Mouse (Mus musculus) MEL (cell line): ENCODE measurements around the gene Top2a. TPM values are rescaled to one million over a fixed set of nuclear protein-coding genes. Genes with fewer than 3 reads are reported as not detected.

Experiments used
- DNase-seq: peaks from one replicate; pipeline ENCODE4 v3.0.0; 2011; ENCODE audit warnings: low read depth, low spot score
- H3K27ac ChIP-seq: 2 replicates; pipeline ENCODE4 v1.5.1; 2012; ENCODE audit warnings: low read depth, mild to moderate bottlenecking, control low read depth, low read length, moderate library complexity; ENCODE audit not compliant: control insufficient read depth
- H3K27me3 ChIP-seq, 2 experiments: fragments of 150-350 bp in 1 of 2; sonication (generic) in 1 of 2; 2 replicates each; pipeline ENCODE4 v1.6.1; 2012; ENCODE audit warnings: low read length in 2 of 2, mild to moderate bottlenecking in 2 of 2, improper control_type of control experiment in 1 of 2, moderate library complexity in 1 of 2; ENCODE audit not compliant: insufficient read depth in 2 of 2, control insufficient read depth in 1 of 2
- H3K36me3 ChIP-seq, 2 experiments: 2 replicates each; pipeline ENCODE4 v1.6.1; 2012 to 2014; ENCODE audit warnings: low read length in 2 of 2, improper control_type of control experiment in 1 of 2, inconsistent platforms in 1 of 2, mild to moderate bottlenecking in 1 of 2; ENCODE audit not compliant: insufficient read depth in 2 of 2, control insufficient read depth in 1 of 2
- H3K4me1 ChIP-seq, 2 experiments: fragments of 150-350 bp in 1 of 2; sonication (generic) in 1 of 2; 2 replicates each; pipeline ENCODE4 v1.6.1; 2012; ENCODE audit warnings: low read length in 2 of 2, improper control_type of control experiment in 1 of 2, mild to moderate bottlenecking in 1 of 2; ENCODE audit not compliant: insufficient read depth in 2 of 2, control insufficient read depth in 1 of 2
- H3K4me3 ChIP-seq, 2 experiments: fragments of 150-350 bp in 1 of 2; sonication (generic) in 1 of 2; 2 replicates each; pipeline ENCODE4 v1.5.1; 2012; ENCODE audit warnings: low read depth in 2 of 2, low read length in 2 of 2, mild to moderate bottlenecking in 2 of 2, moderate library complexity in 2 of 2, control low read depth in 1 of 2, improper control_type of control experiment in 1 of 2; ENCODE audit not compliant: control insufficient read depth in 1 of 2, insufficient read depth in 1 of 2
- H3K79me2 ChIP-seq: 2 replicates; pipeline ENCODE4 v1.6.1; 2012; ENCODE audit warnings: mild to moderate bottlenecking, low read length, moderate library complexity; ENCODE audit not compliant: control insufficient read depth, poor library complexity, insufficient read depth
- H3K9ac ChIP-seq: 2 replicates; pipeline ENCODE4 v1.6.1; 2012; ENCODE audit warnings: low read depth, mild to moderate bottlenecking, control low read depth, low read length, moderate library complexity; ENCODE audit not compliant: control insufficient read depth, poor library complexity, severe bottlenecking
- H3K9me3 ChIP-seq: fragments of 150-350 bp; sonication (generic); replicated peaks from 2 replicates; pipeline ENCODE4 v1.6.1; 2012; ENCODE audit warnings: mild to moderate bottlenecking, low read length, improper control_type of control experiment, moderate library complexity; ENCODE audit not compliant: insufficient read depth
- BHLHE40 ChIP-seq: IDR thresholded peaks from 2 replicates; pipeline ENCODE4 v1.6.1; 2012; ENCODE audit warnings: low read depth, mild to moderate bottlenecking, inconsistent platforms, low read length, improper control_type of control experiment, borderline replicate concordance
- E2F4 ChIP-seq: IDR thresholded peaks from 2 replicates; pipeline ENCODE4 v1.6.1; 2011; ENCODE audit warnings: low read depth, low read length, improper control_type of control experiment, borderline replicate concordance
- EP300 ChIP-seq, 2 experiments: IDR thresholded peaks; 2 replicates each; pipeline ENCODE4 v1.6.1; 2011; ENCODE audit warnings: improper control_type of control experiment in 2 of 2, low read length in 2 of 2, low read depth in 1 of 2, mild to moderate bottlenecking in 1 of 2
- ETS1 ChIP-seq: IDR thresholded peaks from 2 replicates; pipeline ENCODE4 v1.6.1; 2012; ENCODE audit warnings: low read depth, mild to moderate bottlenecking, inconsistent platforms, low read length, improper control_type of control experiment, moderate library complexity
- GABPA ChIP-seq: IDR thresholded peaks from 2 replicates; pipeline ENCODE4 v1.6.1; 2012; ENCODE audit warnings: low read depth, mild to moderate bottlenecking, inconsistent platforms, low read length, improper control_type of control experiment, moderate library complexity
- GATA1 ChIP-seq: IDR thresholded peaks from 2 replicates; pipeline ENCODE4 v1.6.1; 2011; ENCODE audit warnings: low read depth, low read length, improper control_type of control experiment
- HCFC1 ChIP-seq: IDR thresholded peaks from 2 replicates; pipeline ENCODE4 v1.6.1; 2012; ENCODE audit warnings: low read depth, mild to moderate bottlenecking, inconsistent platforms, low read length, improper control_type of control experiment, moderate library complexity
- JUND ChIP-seq: IDR thresholded peaks from 2 replicates; pipeline ENCODE4 v1.6.1; 2011; ENCODE audit warnings: low read depth, mild to moderate bottlenecking, improper control_type of control experiment, low read length
- MAZ ChIP-seq: IDR thresholded peaks from 2 replicates; pipeline ENCODE4 v1.6.1; 2012; ENCODE audit warnings: low read depth, mild to moderate bottlenecking, inconsistent platforms, low read length, improper control_type of control experiment
- MEF2A ChIP-seq: IDR thresholded peaks from 2 replicates; pipeline ENCODE4 v1.6.1; 2014; ENCODE audit warnings: low read depth, mild to moderate bottlenecking, inconsistent platforms, low read length, improper control_type of control experiment; ENCODE audit not compliant: poor library complexity, insufficient replicate concordance, severe bottlenecking; ENCODE audit errors: extremely low read depth
- MXI1 ChIP-seq: IDR thresholded peaks from 2 replicates; pipeline ENCODE4 v1.6.1; 2011; ENCODE audit warnings: mild to moderate bottlenecking, low read depth, low read length, improper control_type of control experiment
- MYB ChIP-seq: IDR thresholded peaks from 2 replicates; pipeline ENCODE4 v1.6.1; 2011; ENCODE audit warnings: mild to moderate bottlenecking, low read depth, low read length, improper control_type of control experiment
- MYC ChIP-seq: IDR thresholded peaks from 2 replicates; pipeline ENCODE4 v1.6.1; 2011; ENCODE audit warnings: low read depth, mild to moderate bottlenecking, low read length, improper control_type of control experiment, moderate library complexity
- NRF1 ChIP-seq: IDR thresholded peaks from 2 replicates; pipeline ENCODE4 v1.6.1; 2014; ENCODE audit warnings: low read depth, mild to moderate bottlenecking, inconsistent platforms, low read length, improper control_type of control experiment, moderate library complexity; ENCODE audit not compliant: poor library complexity, insufficient read depth, severe bottlenecking
- POLR2A ChIP-seq, 2 experiments: IDR thresholded peaks; 2 replicates each; pipeline ENCODE4 v1.6.1; 2011 to 2012; ENCODE audit warnings: low read length in 2 of 2, mild to moderate bottlenecking in 2 of 2, control low read depth in 1 of 2, improper control_type of control experiment in 1 of 2, low read depth in 1 of 2, moderate library complexity in 1 of 2; ENCODE audit not compliant: control insufficient read depth in 1 of 2, insufficient read depth in 1 of 2, poor library complexity in 1 of 2
- POLR2AphosphoS5 ChIP-seq: IDR thresholded peaks from 2 replicates; pipeline ENCODE4 v1.6.1; 2012; ENCODE audit warnings: low read depth, borderline replicate concordance, mild to moderate bottlenecking, inconsistent platforms, low read length, moderate library complexity, mixed read lengths
- RAD21 ChIP-seq: IDR thresholded peaks from 2 replicates; pipeline ENCODE4 v1.6.1; 2011; ENCODE audit warnings: mild to moderate bottlenecking, low read depth, low read length, improper control_type of control experiment
- RCOR1 ChIP-seq: IDR thresholded peaks from 2 replicates; pipeline ENCODE4 v1.6.1; 2012; ENCODE audit warnings: low read depth, mild to moderate bottlenecking, inconsistent platforms, low read length, improper control_type of control experiment
- SIN3A ChIP-seq: IDR thresholded peaks from 2 replicates; pipeline ENCODE4 v1.6.1; 2012; ENCODE audit warnings: low read length, improper control_type of control experiment, inconsistent platforms
- SMC3 ChIP-seq: IDR thresholded peaks from 2 replicates; pipeline ENCODE4 v1.6.1; 2011; ENCODE audit warnings: low read depth, low read length, improper control_type of control experiment
- TAL1 ChIP-seq: IDR thresholded peaks from 2 replicates; pipeline ENCODE4 v1.6.1; 2012; ENCODE audit warnings: mild to moderate bottlenecking, inconsistent platforms, low read length, moderate library complexity, mixed read lengths
- USF1 ChIP-seq: IDR thresholded peaks from 2 replicates; pipeline ENCODE4 v1.6.1; 2014; ENCODE audit warnings: low read depth, mild to moderate bottlenecking, inconsistent platforms, low read length, improper control_type of control experiment, moderate library complexity
- USF2 ChIP-seq, 2 experiments: IDR thresholded peaks; 2 replicates each; pipeline ENCODE4 v1.6.1; 2011 to 2012; ENCODE audit warnings: improper control_type of control experiment in 2 of 2, low read length in 2 of 2, borderline replicate concordance in 1 of 2, inconsistent platforms in 1 of 2, low read depth in 1 of 2, mild to moderate bottlenecking in 1 of 2; ENCODE audit not compliant: insufficient read depth in 1 of 2
- ZC3H11A ChIP-seq: IDR thresholded peaks from 2 replicates; pipeline ENCODE4 v1.6.1; 2012; ENCODE audit warnings: low read depth, mild to moderate bottlenecking, inconsistent platforms, low read length, improper control_type of control experiment
- ZKSCAN1 ChIP-seq: IDR thresholded peaks from 2 replicates; pipeline ENCODE4 v1.6.1; 2012; ENCODE audit warnings: low read depth, mild to moderate bottlenecking, inconsistent platforms, low read length, improper control_type of control experiment, moderate library complexity
- polyA plus RNA-seq, 2 experiments: library from polyadenylated mRNA; stranded (reverse) in 1 of 2; unstranded in 1 of 2; fragments of >175 nt in 1 of 2; fragments of >200 nt in 1 of 2; gene quantifications; 2 replicates each; pipeline versions ENCODE4 v1.2.1 to v1.2.4; 2012; ENCODE audit warnings: low replicate concordance in 2 of 2, low read depth in 1 of 2; ENCODE audit not compliant: insufficient read length in 2 of 2, insufficient read depth in 1 of 2, missing spikeins in 1 of 2
- total RNA-seq: library from RNA; depleted of rRNA; stranded (reverse); fragments of 300-350 nt; gene quantifications from 2 replicates; pipeline ENCODE4 v1.2.3, GENCODE M21; 2012

Top2a gene
- total and polyA plus RNA-seq, 3 experiments, result 395 to 643 (median 443) TPM

- Histone ChIP-seq H3K27ac (no peak overlapping the region), H3K4me3 (no peak overlapping the region), H3K27me3 (no peaks in the 10 kb centered on the region), H3K9ac (no peak overlapping the region), H3K36me3 (no peaks in the 10 kb centered on the region), H3K9me3 (no peaks in the 10 kb centered on the region), H3K79me2 (no peaks in the 10 kb centered on the region), H3K4me1 (no peaks in the 10 kb centered on the region)
- no peak for TF ChIP-seq USF2 (IDR thresholded peaks at IDR 0.05; ENCODE audit: borderline replicate concordance in 1 of 2, insufficient read depth in 1 of 2, low read depth in 1 of 2, low read length in 2 of 2)
- no peak for TF ChIP-seq RAD21
- no peak for TF ChIP-seq HCFC1
- no peak for TF ChIP-seq USF1
- no peak for TF ChIP-seq POLR2AphosphoS5
- TF ChIP-seq MEF2A, result no peak
- no peak for TF ChIP-seq E2F4
- TF ChIP-seq MYC, result no peak
- TF ChIP-seq ETS1, result no peak
- TF ChIP-seq MAZ, result no peak
- TF ChIP-seq SIN3A, result no peak
- TF ChIP-seq BHLHE40, result no peak
- TF ChIP-seq TAL1, result no peak
- no peak for DNase-seq
These were observed 53.6 kb downstream of the Top2a start for GRCm38 (mm10) chr11:98970191-98970925.

GRCm38 (mm10) chr11:98969496-98969927 is 54.5 kb downstream of the Top2a start:
- H3K4me1 ChIP-seq, result no peaks in the 10 kb centered on the region
- H3K4me3 ChIP-seq, result no peak overlapping the region
- TF ChIP-seq MEF2A (no peak), MYC (no peak), ZC3H11A (no peak), GATA1 (no peak), RCOR1 (no peak), ZKSCAN1 (no peak), SMC3 (no peak), BHLHE40 (no peak), EP300 (IDR thresholded peaks at IDR 0.05; ENCODE audit: low read depth in 1 of 2, low read length in 2 of 2) (no peak), MYB (no peak), TAL1 (no peak), JUND (no peak), NRF1 (no peak), POLR2A (IDR thresholded peaks at IDR 0.05; ENCODE audit: control insufficient read depth in 1 of 2, insufficient read depth in 1 of 2, low read depth in 1 of 2, low read length in 2 of 2, poor library complexity in 1 of 2) (no peak), MXI1 (no peak), USF2 (IDR thresholded peaks at IDR 0.05; ENCODE audit: borderline replicate concordance in 1 of 2, insufficient read depth in 1 of 2, low read depth in 1 of 2, low read length in 2 of 2) (no peak), GABPA (no peak), RAD21 (no peak)
- peaks cover 0 to under 1% of the 10 kb centered on the region in 2 experiments; a peak in 1 of 4 replicates for H3K36me3 ChIP-seq
- H3K9ac ChIP-seq, result no peak overlapping the region
- H3K27me3 ChIP-seq, result no peaks in the 10 kb centered on the region
- H3K27ac ChIP-seq, result no peak overlapping the region
- DNase-seq, result no peak
- no peaks in the 10 kb centered on the region for H3K79me2 ChIP-seq
- no peaks in the 10 kb centered on the region for H3K9me3 ChIP-seq
